8 mouse cellular contexts compared by ENCODE assay signal in genomic region chr6:82603665-82604064, GRCm38 (mm10).
DNase-seq lines count a peak whose midpoint lies in the region; ATAC-seq and TF ChIP-seq lines count a peak whose summit lies in the region.

No protein-coding gene starts in this region.

- H3K4me2 ChIP-seq in embryonic facial prominence, embryonic 11.5 days (ENCODE audit: low read depth, low read length), result no peak overlapping the region
- H3K4me2 ChIP-seq in kidney, embryonic 14.5 days (replicated peaks; ENCODE audit: low read depth, low read length), result no peak overlapping the region

- H3K27ac ChIP-seq in embryonic facial prominence, embryonic 11.5 days (replicated peaks; ENCODE audit: low read depth, low read length), result no peak overlapping the region
- no peak overlapping the region for H3K27ac ChIP-seq in kidney, embryonic 14.5 days (ENCODE audit: low read depth, low read length)

- no peak overlapping the region for H3K9ac ChIP-seq in embryonic facial prominence, embryonic 11.5 days (replicated peaks; ENCODE audit: low read length)
- H3K9ac ChIP-seq in kidney, embryonic 14.5 days (ENCODE audit: low read depth, low read length), result no peak overlapping the region

- 0 out of 2 replicates have a peak, but pooled peaks have one; percentile 44 for ATAC-seq in embryonic facial prominence, embryonic 11.5 days (replicated peaks; ENCODE audit: insufficient number of reproducible peaks, low FRiP score, low TSS enrichment, low read depth)
- peak; percentile 64; the same call in 1 of the 2 replicates for ATAC-seq in kidney, embryonic 14.5 days (ENCODE audit: low FRiP score, low TSS enrichment)
- ATAC-seq in activated CD4-positive, CD25-positive, alpha-beta regulatory T cell, adult 4 months, result no peak

- peak; percentile 26 for DNase-seq in ovary, postnatal 14 days (ENCODE audit: low spot score)
- DNase-seq in ovary, postnatal 10 days (ENCODE audit: low spot score), result no peak
- peak; percentile 53 for DNase-seq in adrenal gland, postnatal 10 days
- DNase-seq in embryonic facial prominence, embryonic 11.5 days (ENCODE audit: low spot score), result peak; percentile 52
- DNase-seq in lung, adult 2 months, result peak; percentile 5
- DNase-seq in right cerebral cortex, postnatal 14 days, result peak; percentile 66

- no peak overlapping the region for H3K4me3 ChIP-seq in embryonic facial prominence, embryonic 11.5 days (ENCODE audit: low read depth, low read length)
- H3K4me3 ChIP-seq in kidney, embryonic 14.5 days (ENCODE audit: low read length), result no peak overlapping the region
- no peak overlapping the region for H3K4me3 ChIP-seq in lung, adult 2 months (replicated peaks; ENCODE audit: extremely low read depth, low read depth, low read length)

- H3K4me1 ChIP-seq in embryonic facial prominence, embryonic 11.5 days (ENCODE audit: control insufficient read depth, insufficient read depth, low read length), result no peaks in the 10 kb centered on the region
- no peaks in the 10 kb centered on the region for H3K4me1 ChIP-seq in kidney, embryonic 14.5 days (ENCODE audit: control insufficient read depth, insufficient read depth, low read length)
- no peaks in the 10 kb centered on the region for H3K4me1 ChIP-seq in lung, adult 2 months (ENCODE audit: control insufficient read depth, insufficient read depth, low read length)

- peak; percentile 42; the same call in 1 of the 2 replicates for TF ChIP-seq CTCF in lung, adult 2 months (IDR thresholded peaks at IDR 0.05; ENCODE audit: insufficient read depth, low read length)

- TF ChIP-seq POLR2A in lung, adult 2 months (IDR thresholded peaks at IDR 0.05; ENCODE audit: borderline replicate concordance, extremely low read depth, low read depth, low read length), result no peak

- WGBS in embryonic facial prominence, embryonic 11.5 days, result 42% methylated on average over 2 of the region's 2 CpGs
- WGBS in kidney, embryonic 14.5 days, result 25% methylated on average over 2 of the region's 2 CpGs
- WGBS in lung, adult 2 months, result 37% methylated on average over 2 of the region's 2 CpGs

- H3K36me3 ChIP-seq in embryonic facial prominence, embryonic 11.5 days (replicated peaks; ENCODE audit: control insufficient read depth, insufficient read depth, low read depth, low read length), result no peaks in the 10 kb centered on the region
- H3K36me3 ChIP-seq in kidney, embryonic 14.5 days (ENCODE audit: control insufficient read depth, insufficient read depth, low read length), result no peaks in the 10 kb centered on the region

- no peaks in the 10 kb centered on the region for H3K27me3 ChIP-seq in embryonic facial prominence, embryonic 11.5 days (ENCODE audit: control insufficient read depth, insufficient read depth, low read length)
- H3K27me3 ChIP-seq in kidney, embryonic 14.5 days (ENCODE audit: control insufficient read depth, insufficient read depth, low read length), result no peaks in the 10 kb centered on the region

- no peaks in the 10 kb centered on the region for H3K9me3 ChIP-seq in embryonic facial prominence, embryonic 11.5 days (replicated peaks; ENCODE audit: control insufficient read depth, low read length)
- H3K9me3 ChIP-seq in kidney, embryonic 14.5 days (ENCODE audit: control insufficient read depth, low read length), result no peaks in the 10 kb centered on the region
